Mouse (Mus musculus) adrenal gland, adult 18-20 months (tissue): ENCODE results near the gene Mad1l1. TPM values are rescaled to one million over a fixed set of nuclear protein-coding genes. Genes with fewer than 3 reads are reported as not detected.

Experiments
- DNase-seq, 2 experiments: peaks; one replicate each; pipeline ENCODE4 v3.0.0; 2021 to 2022; ENCODE audit warnings: low spot score in 2 of 2
- total RNA-seq, 2 experiments: library from RNA; stranded (reverse); gene quantifications; 1 replicate in 1 of 2; 2 replicates in 1 of 2; pipeline ENCODE4 v1.2.3; 2021

Mad1l1 gene
- total RNA-seq, 2 experiments from 2014 or later = 11.4 to 12.9 TPM

GRCm38 (mm10) chr5:140185757-140186156 lies 135.6 kb downstream of the Mad1l1 start:
- no peak for DNase-seq

GRCm38 (mm10) chr5:140183387-140183786 lies 138.0 kb downstream of the Mad1l1 start:
- DNase-seq = no peak

GRCm38 (mm10) chr5:140182351-140182750 lies 139.0 kb downstream of the Mad1l1 start:
- no peak for DNase-seq

- DNase-seq = no peak
Observed at GRCm38 (mm10) chr5:140180016-140180415, 141.3 kb downstream of the Mad1l1 start.

DNA sequence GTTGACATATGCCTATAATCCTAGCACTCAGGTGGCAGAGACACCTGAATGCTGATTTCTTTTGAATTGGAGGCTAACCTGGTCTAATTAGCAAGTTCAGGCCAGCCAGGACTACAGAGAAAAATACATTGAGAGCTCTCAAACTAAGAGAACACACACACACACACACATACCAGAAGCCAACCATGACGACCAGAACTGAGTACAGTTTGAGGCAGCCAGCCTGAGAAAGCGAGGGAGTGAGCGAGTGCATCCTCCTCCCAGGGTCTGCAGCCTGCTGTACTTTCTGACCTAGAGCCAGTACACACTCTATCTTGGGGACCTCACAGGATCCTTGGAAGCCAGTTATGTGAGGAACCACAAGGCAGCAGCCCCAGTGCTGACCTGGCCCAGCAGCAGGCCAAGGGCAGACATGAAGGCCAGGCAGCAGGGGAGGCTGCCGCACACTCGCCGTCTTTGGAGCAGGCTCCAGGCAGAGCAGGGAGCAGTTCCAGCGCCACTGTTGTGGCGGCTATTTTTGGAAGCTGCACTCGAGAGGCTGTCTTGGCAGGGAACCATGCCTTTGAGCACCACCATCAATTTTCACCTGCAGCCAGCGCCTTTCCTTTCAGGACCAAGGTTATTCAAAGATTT lies 143.2 kb downstream of the Mad1l1 start:
- DNase-seq = peak in 1 of 2 experiments; percentile 43

- no peak for DNase-seq
Observed at GRCm38 (mm10) chr5:140177582-140177981, 143.8 kb downstream of the Mad1l1 start.

DNA sequence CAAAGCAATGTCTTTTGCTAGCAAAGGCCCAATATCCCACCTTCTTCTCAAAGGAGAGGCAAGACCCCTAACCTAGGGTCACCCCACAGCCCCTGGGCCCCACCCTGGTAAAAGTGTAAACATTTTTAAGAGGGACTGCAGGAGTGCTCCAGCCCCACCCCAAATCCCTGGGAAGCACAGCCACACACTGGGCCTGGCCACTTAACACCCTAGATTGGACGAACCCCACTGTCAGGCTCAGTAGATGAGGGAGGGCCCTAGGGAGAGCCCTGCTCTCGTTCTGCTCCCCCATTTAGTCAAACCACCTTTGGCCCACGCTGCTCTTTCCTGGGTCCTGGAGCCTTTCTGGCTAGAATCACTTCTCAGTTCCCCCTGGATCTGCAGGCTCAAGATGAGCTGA lies 145.0 kb downstream of the Mad1l1 start:
- DNase-seq = no peak

GRCm38 (mm10) chr5:140174814-140175490 lies 146.4 kb downstream of the Mad1l1 start:
- DNase-seq = no peak

- DNase-seq = no peak
Observed at GRCm38 (mm10) chr5:140174066-140174465, 147.3 kb downstream of the Mad1l1 start.

DNA sequence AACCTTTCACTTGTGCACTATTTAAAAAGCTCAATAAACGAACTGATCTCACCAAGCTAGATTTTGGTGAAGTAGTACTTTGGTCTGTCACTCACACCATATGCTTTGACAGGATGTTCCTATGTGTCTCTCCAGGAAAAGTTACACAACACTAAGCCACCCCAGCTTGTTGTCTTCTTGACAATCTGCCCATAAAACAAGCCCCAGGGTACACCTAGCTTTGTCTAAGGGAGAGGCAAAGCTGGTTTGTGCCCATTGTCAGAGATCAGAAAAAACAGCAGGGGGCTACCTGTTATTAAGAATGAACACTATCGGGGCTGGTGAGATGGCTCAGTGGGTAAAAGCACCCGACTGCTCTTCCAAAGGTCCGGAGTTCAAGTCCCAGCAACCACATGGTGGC lies 148.2 kb downstream of the Mad1l1 start:
- no peak for DNase-seq

DNA sequence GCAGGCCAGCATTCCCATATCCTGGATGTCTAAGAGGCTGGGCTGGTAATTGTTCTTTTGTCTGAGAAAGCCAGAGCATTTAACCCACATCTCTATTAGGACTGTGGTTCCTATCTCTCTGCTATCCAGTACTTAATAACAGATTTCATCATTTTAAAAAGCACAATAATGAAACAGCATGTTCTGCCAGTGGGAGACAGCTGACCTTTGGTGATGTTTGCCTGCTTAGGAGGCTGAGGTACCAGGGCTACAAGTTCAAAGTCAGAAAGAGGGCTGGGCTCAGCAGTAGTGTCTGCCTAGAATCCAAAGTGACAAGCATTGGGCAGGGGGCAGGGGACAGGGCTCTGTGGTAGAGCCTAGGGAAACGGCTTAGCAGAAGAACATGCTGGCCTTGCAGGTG lies 149.6 kb downstream of the Mad1l1 start:
- DNase-seq = no peak

DNA sequence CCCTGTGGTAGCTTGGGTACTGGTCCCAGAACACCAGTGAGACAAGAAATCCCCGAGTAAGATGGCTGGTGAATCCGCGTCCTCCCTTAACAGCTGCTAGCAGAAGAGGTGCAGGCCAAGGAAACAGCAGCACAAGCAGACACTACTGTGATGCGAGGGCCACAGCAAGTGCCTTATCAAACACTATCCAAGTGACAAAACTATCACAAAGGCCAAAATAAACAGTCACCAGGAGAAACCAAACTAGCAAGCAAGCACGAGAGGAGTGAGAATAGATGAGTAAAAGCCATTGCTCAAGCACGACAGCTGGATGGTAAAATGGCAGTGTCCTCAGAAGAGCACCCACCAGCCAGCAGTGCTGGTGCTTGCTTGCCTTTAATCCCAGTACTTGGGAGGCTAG lies 153.8 kb downstream of the Mad1l1 start:
- no peak for DNase-seq

DNA sequence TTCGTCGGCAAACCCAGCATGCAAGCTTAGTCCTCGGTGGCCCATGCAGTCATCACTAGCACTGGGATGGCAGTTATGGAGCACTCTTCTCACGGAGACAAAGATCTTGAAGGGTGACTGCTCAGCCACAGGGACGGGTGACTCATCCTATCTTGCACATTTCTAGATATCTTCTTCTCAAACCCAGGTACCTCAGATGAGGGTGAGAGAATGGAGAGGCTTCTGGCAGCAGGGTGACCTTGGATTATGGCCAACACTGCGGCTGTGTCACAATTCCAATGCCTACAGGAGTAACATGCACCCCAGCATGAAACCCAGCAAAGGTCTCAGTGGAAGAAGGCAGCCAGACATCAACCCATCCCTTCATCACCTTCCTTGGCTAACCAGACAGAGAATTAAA lies 154.3 kb downstream of the Mad1l1 start:
- peak; percentile 51 for DNase-seq

- DNase-seq = no peak
Observed at GRCm38 (mm10) chr5:140163947-140164346, 157.4 kb downstream of the Mad1l1 start.

- no peak for DNase-seq
Observed at GRCm38 (mm10) chr5:140162071-140162845, 159.1 kb downstream of the Mad1l1 start.

GRCm38 (mm10) chr5:140159007-140159406 lies 162.3 kb downstream of the Mad1l1 start:
- no peak for DNase-seq

DNA sequence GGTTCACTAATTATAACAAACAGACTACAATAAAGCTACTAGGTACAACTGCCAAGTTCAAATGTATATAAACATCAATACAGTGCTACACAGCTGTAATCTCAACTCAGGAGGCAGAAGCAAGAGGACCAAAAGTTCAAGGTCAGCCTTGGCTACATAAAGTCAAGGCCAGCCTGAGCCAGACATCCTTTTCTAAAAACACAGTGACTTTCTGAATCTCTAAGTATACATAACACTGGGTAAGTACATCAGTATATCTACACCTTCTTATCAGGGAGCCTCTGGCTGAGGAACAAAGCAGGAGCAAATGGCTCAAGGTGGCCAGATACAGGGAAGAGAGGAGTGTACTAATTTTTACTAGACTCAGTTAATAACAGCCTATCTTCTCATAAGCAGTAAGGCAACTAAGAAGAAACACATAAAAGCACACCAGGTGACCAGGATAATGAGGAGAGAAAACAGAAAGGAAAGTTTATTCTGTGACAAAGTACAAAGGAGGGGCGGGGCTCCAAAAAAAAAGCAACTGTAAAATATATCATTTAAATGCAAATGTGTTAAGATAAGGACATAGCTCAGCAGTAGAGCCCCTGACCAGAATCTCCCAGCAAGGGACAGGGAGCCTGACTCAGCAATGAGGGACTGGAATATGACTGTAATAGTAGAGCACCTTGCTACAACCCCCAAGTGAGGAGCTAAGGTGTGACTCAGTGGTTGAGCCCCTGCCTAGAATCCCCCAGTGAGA lies 163.3 kb downstream of the Mad1l1 start:
- no peak for DNase-seq

- DNase-seq = no peak
Observed at GRCm38 (mm10) chr5:140154166-140154565, 167.2 kb downstream of the Mad1l1 start.

- no peak for DNase-seq
Observed at GRCm38 (mm10) chr5:140151871-140152270, 169.5 kb downstream of the Mad1l1 start.

DNA sequence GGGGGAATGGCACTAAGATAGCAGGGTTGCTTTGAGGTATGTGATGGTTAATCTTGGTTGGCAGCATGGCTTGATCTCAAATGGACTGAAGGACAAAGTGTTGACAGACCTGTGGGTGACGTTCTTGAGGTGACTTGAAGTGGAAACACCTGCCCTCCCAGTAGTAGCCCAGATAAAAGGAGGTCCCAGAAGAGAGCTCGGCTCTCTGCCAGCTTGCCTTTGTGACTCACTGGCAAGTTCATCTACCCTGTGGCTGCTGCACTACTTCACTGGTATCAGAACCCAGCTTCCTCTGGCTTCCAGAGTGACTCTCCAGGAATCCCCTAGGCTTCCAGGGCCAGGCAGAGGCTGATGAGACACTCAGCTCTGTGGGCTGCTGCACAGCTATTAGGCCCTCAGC lies 170.2 kb downstream of the Mad1l1 start:
- no peak for DNase-seq

- no peak for DNase-seq
Observed at GRCm38 (mm10) chr5:140150694-140151093, 170.7 kb downstream of the Mad1l1 start.
